Mouse (Mus musculus) liver, postnatal 0 days (tissue): ENCODE results near the gene Per1. TPM values are rescaled to one million over a fixed set of nuclear protein-coding genes. Genes with fewer than 3 reads are reported as not detected.

ENCODE experiments used
- ATAC-seq: fragments of 200-750 bp; cut with Nextera tagmentation; 2 replicates; pipeline ENCODE4 v1.8.0; 2017; ENCODE audit warnings: mild to moderate bottlenecking, moderate library complexity
- DNase-seq: peaks from one replicate; pipeline ENCODE4 v3.0.0-alpha.2; 2016
- H3K27ac ChIP-seq: fragments of 300-500 bp; sonication (generic); 2 replicates; pipeline ENCODE4 v1.5.1; 2014; ENCODE audit warnings: antibody characterized with exemption, moderate library complexity, mild to moderate bottlenecking, low read depth
- H3K27me3 ChIP-seq: fragments of 300-500 bp; sonication (generic); 2 replicates; pipeline ENCODE4 v1.6.1; 2014; ENCODE audit warnings: low read length, control low read depth, mixed read lengths; ENCODE audit not compliant: insufficient read depth
- H3K36me3 ChIP-seq: fragments of 300-500 bp; sonication (generic); replicated peaks from 2 replicates; pipeline ENCODE4 v1.6.1; 2014; ENCODE audit warnings: mild to moderate bottlenecking, control low read depth, low read length, moderate library complexity, mixed read lengths; ENCODE audit not compliant: insufficient read depth
- H3K4me1 ChIP-seq: fragments of 300-500 bp; sonication (generic); 2 replicates; pipeline ENCODE4 v1.6.1; 2014; ENCODE audit warnings: antibody characterized with exemption, mild to moderate bottlenecking, control low read depth; ENCODE audit not compliant: insufficient read depth
- H3K4me2 ChIP-seq: fragments of 300-500 bp; sonication (generic); 2 replicates; pipeline ENCODE4 v1.6.1; 2014; ENCODE audit warnings: low read depth, mild to moderate bottlenecking, low read length, moderate library complexity, mixed read lengths
- H3K4me3 ChIP-seq: fragments of 300-500 bp; sonication (generic); 2 replicates; pipeline ENCODE4 v1.5.1; 2014; ENCODE audit warnings: low read depth, low read length
- H3K9ac ChIP-seq: fragments of 300-500 bp; sonication (generic); replicated peaks from 2 replicates; pipeline ENCODE4 v1.6.1; 2014; ENCODE audit warnings: mild to moderate bottlenecking, moderate library complexity
- H3K9me3 ChIP-seq: fragments of 300-500 bp; sonication (generic); 2 replicates; pipeline ENCODE4 v1.6.1; 2016; ENCODE audit warnings: mild to moderate bottlenecking, control low read depth, low read length, mixed read lengths
- CTCF ChIP-seq: sonication (generic); IDR thresholded peaks from 2 replicates; pipeline ENCODE4 v1.5.1; 2016; ENCODE audit warnings: antibody characterized with exemption, low read depth
- EP300 ChIP-seq: IDR thresholded peaks from 2 replicates; pipeline ENCODE4 v1.6.1; 2016; ENCODE audit warnings: antibody characterized with exemption, low read depth, mild to moderate bottlenecking
- WGBS: fragments of 180-500 bp; shearing (Covaris S2); extraction: QIAGEN DNeasy Blood & Tissue Kit; methylation state at CpG from one replicate; pipeline ENCODE4 v1.1.7; 2014; ENCODE audit not compliant: insufficient replicate concordance; 5-methylcytosine and 5-hydroxymethylcytosine counted together
- polyA plus RNA-seq: library from polyadenylated mRNA; unstranded; fragments of >200 nt; fragmentation: Nextera tagmentation; extraction: Ambion mirVana; gene quantifications from 2 replicates; pipeline ENCODE4 v1.2.1, GENCODE M21; 2015

Gene Per1
- polyA plus RNA-seq, 1 experiment from 2014 or later = 8.2 TPM

DNA sequence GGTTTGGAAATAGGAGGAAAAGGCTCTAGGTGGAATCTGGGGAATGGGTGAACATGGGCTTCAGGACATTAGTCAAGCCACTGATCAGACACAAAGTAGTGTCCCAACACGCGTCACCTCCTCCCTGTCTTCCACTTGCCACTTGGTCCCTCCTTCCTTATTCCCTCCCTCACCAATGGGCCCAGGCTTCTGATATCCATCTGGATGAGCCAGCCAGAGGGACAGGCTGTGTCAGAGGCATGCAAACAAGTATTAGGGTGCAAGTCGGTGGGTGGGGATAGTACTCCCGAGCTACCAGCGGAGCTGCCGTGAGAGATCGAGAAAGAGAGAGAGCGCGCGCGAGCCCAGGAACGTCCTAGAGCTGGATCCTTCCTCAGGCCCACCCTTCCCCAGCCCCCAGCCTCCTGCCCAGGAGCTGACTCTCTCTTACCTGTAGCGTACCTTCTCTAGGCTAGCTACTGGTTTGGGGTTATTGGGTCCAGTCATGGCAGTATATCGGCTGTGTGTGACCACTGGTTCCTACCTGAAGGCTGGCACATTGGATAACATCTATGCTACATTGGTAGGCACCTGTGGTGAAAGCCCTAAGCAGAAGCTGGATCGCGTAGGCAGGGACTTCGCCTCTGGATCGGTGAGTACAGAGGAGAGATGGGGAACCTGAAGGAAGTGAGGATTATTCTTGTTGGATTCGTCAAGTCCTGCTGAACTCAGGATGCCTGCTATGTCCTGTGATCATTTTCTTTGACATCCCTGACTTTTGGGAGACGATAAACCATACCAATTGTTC is 31.1 kb downstream of the Per1 start:
- Histone ChIP-seq H3K4me3 (peak overlapping the region; percentile 61), H3K36me3 (no peaks in the 10 kb centered on the region), H3K4me1 (peaks cover 33% of the 10 kb centered on the region), H3K9ac (peak overlapping the region; percentile 64; the same call in 1 of the 2 replicates), H3K27ac (no peak overlapping the region), H3K27me3 (peaks cover 10% of the 10 kb centered on the region), H3K9me3 (no peaks in the 10 kb centered on the region), H3K4me2 (peak overlapping the region; percentile 97)
- TF ChIP-seq CTCF (no peak), EP300 (no peak)
- 11% methylated on average over 20 of the region's 20 CpGs for WGBS
- DNase-seq (no peak), ATAC-seq (no peak)

DNA sequence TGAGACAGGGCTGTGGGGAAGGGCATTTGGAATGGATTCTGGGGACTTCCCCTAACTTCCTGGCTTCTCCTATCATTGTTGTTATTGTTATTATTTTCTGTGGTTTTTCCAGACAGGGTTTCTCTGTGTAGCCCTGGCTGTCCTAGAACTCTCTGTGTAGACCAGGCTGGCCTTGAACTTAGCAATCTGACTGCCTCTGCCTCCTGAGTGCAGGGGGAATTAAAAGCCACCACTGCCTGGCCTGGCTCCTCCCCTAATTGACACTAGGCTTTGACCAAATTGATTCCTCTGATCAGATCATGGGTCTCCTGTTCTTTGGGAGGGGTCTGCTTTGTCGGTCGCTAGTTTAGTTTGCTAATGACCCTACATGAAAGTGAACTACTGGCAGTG is 31.7 kb downstream of the Per1 start:
- ATAC-seq (no peak), DNase-seq (no peak)
- peak overlapping the region; percentile 97 for H3K4me2 ChIP-seq
- no peak overlapping the region for H3K27ac ChIP-seq
- H3K9ac ChIP-seq = no peak overlapping the region
- WGBS = 49% methylated on average over 2 of the region's 2 CpGs
- H3K36me3 ChIP-seq = no peaks in the 10 kb centered on the region
- no peak for TF ChIP-seq EP300
- no peak for TF ChIP-seq CTCF
- H3K4me3 ChIP-seq = no peak overlapping the region
- H3K9me3 ChIP-seq = no peaks in the 10 kb centered on the region
- peaks cover 27% of the 10 kb centered on the region for H3K4me1 ChIP-seq
- H3K27me3 ChIP-seq = peaks cover 5% of the 10 kb centered on the region

GRCm38 (mm10) chr11:69128426-69129122 is 33.6 kb downstream of the Per1 start:
- Histone ChIP-seq H3K27ac (no peak overlapping the region), H3K4me2 (no peak overlapping the region), H3K9me3 (no peaks in the 10 kb centered on the region), H3K36me3 (no peaks in the 10 kb centered on the region), H3K4me1 (peaks cover 21% of the 10 kb centered on the region), H3K9ac (no peak overlapping the region), H3K27me3 (no peaks in the 10 kb centered on the region), H3K4me3 (no peak overlapping the region)
- WGBS = 49% methylated on average over 8 of the region's 8 CpGs
- DNase-seq (no peak), ATAC-seq (no peak)
- TF ChIP-seq CTCF = no peak
- TF ChIP-seq EP300 = no peak

- Histone ChIP-seq H3K4me3 (no peak overlapping the region), H3K36me3 (no peaks in the 10 kb centered on the region), H3K4me2 (peak overlapping the region; percentile 69; the same call in 1 of the 2 replicates), H3K9me3 (no peaks in the 10 kb centered on the region), H3K4me1 (peaks cover 19% of the 10 kb centered on the region), H3K27me3 (no peaks in the 10 kb centered on the region), H3K27ac (no peak overlapping the region), H3K9ac (no peak overlapping the region)
- no peak for TF ChIP-seq EP300
- no peak for TF ChIP-seq CTCF
- no peak for DNase-seq
- ATAC-seq = peak; percentile 50
- 49% methylated on average over 5 of the region's 5 CpGs for WGBS
Measured at GRCm38 (mm10) chr11:69133566-69133922, 38.5 kb downstream of the Per1 start.

DNA sequence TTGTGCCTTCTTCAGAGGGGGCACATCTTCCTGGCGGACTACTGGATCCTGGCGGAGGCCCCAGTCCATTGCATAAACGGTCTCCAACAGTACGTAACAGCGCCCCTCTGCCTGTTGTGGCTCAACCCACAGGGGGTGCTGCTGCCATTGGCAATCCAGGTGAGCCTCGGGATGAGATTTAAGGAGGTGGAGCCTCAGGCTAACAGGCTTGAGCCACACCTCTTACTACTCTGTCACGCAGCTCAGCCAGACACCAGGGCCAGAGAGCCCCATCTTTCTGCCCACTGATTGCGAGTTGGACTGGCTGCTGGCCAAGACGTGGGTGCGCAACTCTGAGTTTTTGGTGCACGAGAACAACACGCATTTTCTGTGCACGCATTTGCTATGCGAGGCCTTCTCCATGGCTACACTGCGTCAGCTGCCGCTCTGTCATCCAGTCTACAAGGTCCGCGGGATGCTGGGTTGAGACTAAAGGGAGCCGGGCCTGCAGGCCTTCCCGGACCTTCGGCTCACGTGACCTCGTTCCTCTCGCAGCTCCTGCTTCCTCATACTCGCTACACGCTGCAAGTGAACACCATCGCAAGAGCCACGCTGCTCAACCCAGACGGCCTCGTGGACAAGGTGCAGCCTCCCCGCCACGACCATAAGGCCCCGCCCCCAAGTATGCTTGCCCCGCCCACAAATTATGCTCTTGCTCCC is 39.1 kb downstream of the Per1 start:
- WGBS = 4% methylated on average over 34 of the region's 34 CpGs
- DNase-seq = peak; percentile 73

DNA sequence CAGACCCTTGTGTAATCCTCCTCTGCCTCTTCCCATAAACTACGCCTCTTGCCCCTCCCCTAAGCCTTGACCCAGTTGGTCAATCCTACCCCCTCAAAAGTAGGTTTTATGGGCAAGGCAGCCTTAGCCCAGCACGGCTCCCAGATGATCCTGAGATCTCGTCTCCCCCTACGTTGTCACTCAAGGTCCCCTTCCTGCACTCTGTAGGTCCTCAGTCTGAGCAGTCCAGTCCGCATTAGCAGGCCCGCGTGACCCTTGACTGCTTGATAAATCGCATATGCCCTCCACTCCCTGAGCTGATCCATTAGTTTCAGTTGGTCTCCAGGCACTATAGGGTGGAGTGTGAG is 39.6 kb downstream of the Per1 start:
- Histone ChIP-seq H3K27me3 (no peaks in the 10 kb centered on the region), H3K4me1 (peaks cover 19% of the 10 kb centered on the region), H3K4me3 (no peak overlapping the region), H3K27ac (no peak overlapping the region), H3K9me3 (no peaks in the 10 kb centered on the region), H3K9ac (no peak overlapping the region), H3K4me2 (peak overlapping the region; percentile 69), H3K36me3 (no peaks in the 10 kb centered on the region)
- ATAC-seq = no peak
- no peak for DNase-seq
- TF ChIP-seq EP300 (no peak), CTCF (no peak)
- 43% methylated on average over 8 of the region's 8 CpGs for WGBS

More for the DNA sequence above, 39.1 kb downstream of the Per1 start:
- Histone ChIP-seq H3K36me3 (no peaks in the 10 kb centered on the region), H3K4me2 (peak overlapping the region; percentile 69), H3K9me3 (no peaks in the 10 kb centered on the region), H3K27me3 (no peaks in the 10 kb centered on the region), H3K4me1 (peaks cover 19% of the 10 kb centered on the region), H3K9ac (no peak overlapping the region), H3K4me3 (peak overlapping the region; percentile 36), H3K27ac (no peak overlapping the region)
- TF ChIP-seq CTCF = peak; percentile 46
- no peak for TF ChIP-seq EP300
- peak; percentile 79 for ATAC-seq
